Mouse (Mus musculus): ENCODE data around the gene Ttll7.
A peak's percentile ranks its signal among the peaks of the same experiment; 100 is the strongest.

Gene Ttll7

GRCm38 (mm10) chr3:146851966-146852891, at the start of gene Ttll7:
TSS of gene Ttll7 (plus strand) at chr3:146852367.
- peak; percentile 18 for DNase-seq (ENCODE audit: low spot score)

DNA sequence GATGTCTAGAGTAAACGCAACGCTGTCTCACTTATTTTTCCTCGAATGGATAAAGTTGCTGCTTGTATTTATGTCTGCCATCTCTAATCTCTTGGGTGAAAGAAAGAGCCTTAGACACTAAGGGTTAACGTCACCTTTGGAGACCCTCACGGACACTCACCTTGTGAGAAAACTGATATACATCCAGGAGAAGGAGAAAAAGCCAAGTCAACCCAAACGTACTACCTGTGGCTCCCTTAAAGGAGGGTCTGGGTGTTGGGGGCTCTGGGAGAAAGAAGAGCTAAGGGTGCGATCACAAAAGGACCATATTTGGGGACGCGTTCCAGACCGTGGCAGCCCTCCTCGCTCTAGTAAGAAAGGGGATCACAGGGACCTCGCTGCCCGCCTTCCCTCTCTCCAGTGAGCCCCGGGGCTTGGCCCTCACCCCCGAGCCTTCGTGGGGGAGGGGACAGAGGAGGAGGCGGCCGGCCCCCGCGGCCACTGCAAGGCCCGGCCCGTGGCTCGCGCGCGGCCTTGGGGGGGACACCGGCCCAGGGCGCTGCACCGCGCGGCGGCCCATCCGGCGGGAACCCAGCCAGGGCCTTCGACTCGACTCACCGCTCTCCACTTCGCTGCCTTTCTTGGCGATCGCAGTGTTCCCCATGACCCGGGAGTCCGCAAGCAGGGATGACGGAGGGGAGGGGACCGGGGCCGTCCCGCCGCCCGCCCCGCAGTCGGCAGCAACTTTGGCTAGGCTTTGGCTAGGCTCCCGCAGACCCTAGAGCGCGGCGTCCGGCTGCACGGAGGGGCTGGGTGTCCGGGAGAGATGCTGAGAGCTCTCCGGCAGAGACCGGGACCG, 39.9 kb upstream of the Ttll7 start:
- peak; percentile 13 for DNase-seq (ENCODE audit: low spot score)

DNA sequence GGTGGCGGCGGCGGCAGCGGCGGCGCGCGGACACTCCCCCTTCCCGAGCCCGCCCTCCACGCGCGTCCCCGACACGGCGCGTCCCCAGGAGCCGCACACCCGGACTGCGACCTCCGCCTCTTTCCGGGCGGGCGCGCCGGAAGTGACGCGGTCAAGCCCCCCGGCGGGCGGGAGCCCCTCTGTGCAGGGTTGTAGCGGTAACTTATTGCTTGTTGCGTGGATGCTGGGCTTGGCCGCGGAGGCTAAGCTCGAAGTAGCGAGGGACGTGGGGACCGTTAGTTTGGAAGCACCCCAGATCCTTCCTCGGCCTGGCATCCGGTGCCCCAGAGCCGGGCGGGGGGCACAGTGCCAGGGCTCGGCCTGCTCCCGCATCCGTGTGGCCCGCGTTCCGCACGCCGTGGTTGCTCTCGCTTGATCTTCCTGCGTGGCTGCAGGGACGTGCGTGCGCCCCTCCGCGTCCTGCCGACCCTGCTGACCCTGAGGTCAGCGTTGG, 39.2 kb upstream of the Ttll7 start, which contains the start of gene Prkacb:
Prkacb (minus strand) TSS at position 90 of the 493 bp plus-strand sequence.
- DNase-seq (ENCODE audit: low spot score) = peak; percentile 68

- no peak for DNase-seq (ENCODE audit: low spot score)
These were observed 38.5 kb upstream of the Ttll7 start for GRCm38 (mm10) chr3:146813624-146814023.

- DNase-seq (ENCODE audit: low spot score) = no peak
These were observed 31.4 kb upstream of the Ttll7 start for GRCm38 (mm10) chr3:146820718-146821117.

- no peak for DNase-seq (ENCODE audit: low spot score)
These were observed 9.4 kb upstream of the Ttll7 start for GRCm38 (mm10) chr3:146842766-146843165.

DNA sequence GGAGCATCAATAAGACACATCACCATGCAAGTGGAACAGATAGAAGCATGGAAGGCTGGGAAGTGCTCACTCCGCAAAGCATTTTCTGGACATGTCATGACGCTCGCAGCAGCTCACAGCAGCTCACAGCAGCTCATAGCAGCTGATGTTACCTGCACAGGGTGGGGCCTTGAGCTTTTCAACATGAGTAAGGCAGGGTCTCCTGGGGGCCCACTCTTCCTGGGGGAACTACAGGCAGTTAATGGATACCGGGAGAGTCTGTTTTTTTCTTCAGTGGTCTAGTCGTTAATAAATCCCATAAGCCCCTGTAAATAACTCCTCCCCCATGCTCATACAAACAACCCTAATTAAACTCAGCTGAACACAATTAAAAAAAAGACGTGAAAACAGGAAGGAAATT, 8.7 kb upstream of the Ttll7 start:
- DNase-seq (ENCODE audit: low spot score) = no peak

DNA sequence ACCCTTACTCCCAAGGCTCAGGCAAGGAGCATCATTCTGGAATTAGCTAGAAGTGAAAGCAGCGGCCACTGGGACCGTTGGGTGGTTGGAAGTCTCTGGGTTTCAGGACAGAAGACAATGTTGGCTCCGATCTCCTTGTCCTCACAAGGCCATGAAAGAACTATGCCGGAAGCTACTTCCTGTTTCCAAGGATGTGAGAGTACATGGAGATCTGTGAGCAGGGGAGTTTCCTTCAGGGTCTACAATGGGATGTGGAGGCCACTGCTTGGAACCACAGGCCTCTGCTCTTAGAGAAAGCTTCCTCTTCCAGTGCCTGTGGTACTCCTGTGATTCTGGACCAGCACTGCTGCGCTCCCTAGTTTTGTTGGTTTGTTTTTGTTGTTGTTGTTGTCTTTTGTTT, 5.9 kb upstream of the Ttll7 start:
- no peak for DNase-seq (ENCODE audit: low spot score)

GRCm38 (mm10) chr3:146848112-146848511, 4.1 kb upstream of the Ttll7 start:
- no peak for DNase-seq (ENCODE audit: low spot score)

- DNase-seq (ENCODE audit: low spot score) = no peak
These were observed 2.8 kb upstream of the Ttll7 start for GRCm38 (mm10) chr3:146849360-146849759.

- no peak for DNase-seq (ENCODE audit: low spot score)
These were observed 2.4 kb downstream of the Ttll7 start for GRCm38 (mm10) chr3:146854473-146855087.

GRCm38 (mm10) chr3:146857373-146857772, 5.2 kb downstream of the Ttll7 start:
- no peak for DNase-seq (ENCODE audit: low spot score)

GRCm38 (mm10) chr3:146860308-146860707, 8.1 kb downstream of the Ttll7 start:
- DNase-seq (ENCODE audit: low spot score) = no peak

DNA sequence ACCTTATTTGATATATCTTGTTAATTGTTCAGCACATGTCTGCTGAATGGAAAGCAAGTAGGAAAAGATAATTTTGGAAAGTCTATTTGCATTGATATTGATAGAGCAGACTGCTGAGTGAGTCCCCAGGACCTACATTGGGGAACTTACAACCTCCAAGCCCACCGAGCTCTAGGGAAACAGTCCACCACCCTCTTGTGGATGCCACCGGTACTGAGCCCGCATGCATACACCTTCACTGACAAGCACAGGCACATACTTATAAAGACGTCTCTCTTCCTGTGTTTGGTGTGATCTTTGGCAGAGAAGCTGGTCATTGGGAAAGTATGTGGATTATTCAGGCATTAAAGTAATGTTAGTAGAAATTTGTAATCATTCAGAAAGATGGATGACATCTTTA, 14.4 kb downstream of the Ttll7 start:
- DNase-seq (ENCODE audit: low spot score) = no peak

- no peak for DNase-seq (ENCODE audit: low spot score)
These were observed 19.8 kb downstream of the Ttll7 start for GRCm38 (mm10) chr3:146871954-146872353.

- no peak for DNase-seq (ENCODE audit: low spot score)
These were observed 23.8 kb downstream of the Ttll7 start for GRCm38 (mm10) chr3:146875929-146876328.

DNA sequence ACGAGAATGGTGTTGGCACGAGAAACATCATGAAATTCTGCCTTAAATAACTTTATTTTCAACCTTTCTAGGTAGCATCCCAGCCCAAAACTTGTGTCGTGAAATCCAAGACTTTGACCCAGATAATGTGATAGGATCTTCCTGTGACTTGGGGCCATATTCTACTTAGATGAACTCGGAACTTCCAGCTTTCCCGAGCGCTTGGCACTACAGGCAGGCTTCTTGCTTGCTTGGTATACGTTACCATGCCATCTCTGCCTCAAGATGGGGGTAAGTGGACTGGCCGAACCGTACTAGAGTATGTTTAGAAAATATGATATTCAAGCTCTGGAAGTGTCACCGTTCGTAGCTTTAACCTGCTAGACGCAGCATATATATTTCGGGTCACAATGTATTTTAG, 41.8 kb downstream of the Ttll7 start:
- DNase-seq (ENCODE audit: low spot score) = no peak

DNA sequence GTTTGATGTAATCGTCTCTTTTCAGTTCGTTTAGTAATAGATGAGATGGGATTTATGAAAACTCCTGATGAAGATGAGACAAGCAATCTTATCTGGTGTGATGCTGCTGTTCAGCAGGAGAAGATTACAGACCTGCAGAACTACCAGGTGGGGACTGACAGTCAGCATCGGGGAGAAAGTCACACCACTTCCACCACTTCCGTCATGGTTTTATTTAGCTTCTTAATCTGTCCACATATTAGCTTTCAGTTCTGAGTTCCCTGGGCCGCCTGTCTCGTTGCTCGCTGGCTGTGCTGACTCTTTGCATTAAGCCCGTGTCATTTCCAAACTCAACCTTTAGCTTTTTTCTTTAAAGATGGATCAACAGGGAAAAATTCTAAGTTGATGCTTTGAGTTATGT, 44.4 kb downstream of the Ttll7 start:
- DNase-seq (ENCODE audit: low spot score) = no peak

GRCm38 (mm10) chr3:146900094-146900493, 47.9 kb downstream of the Ttll7 start:
- DNase-seq (ENCODE audit: low spot score) = no peak

DNA sequence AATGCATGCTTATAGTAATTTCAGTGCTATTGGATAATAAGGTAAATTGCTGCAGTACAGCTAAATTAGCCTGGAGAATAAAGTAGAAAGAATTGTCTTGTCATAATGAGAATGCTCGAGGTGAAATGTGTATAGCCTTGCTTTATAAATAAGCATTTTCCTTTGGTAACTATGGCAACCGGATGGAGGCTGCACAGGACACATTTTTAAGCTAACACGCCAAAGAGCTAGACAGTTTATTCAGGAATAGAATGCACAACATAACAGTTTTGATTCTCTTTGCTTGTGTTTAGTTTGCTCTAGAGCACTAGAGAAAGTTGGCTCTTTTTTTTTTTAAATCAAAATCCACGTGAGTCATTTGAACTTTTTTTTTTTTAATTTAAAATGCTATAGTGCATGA, 49.6 kb downstream of the Ttll7 start:
- no peak for DNase-seq (ENCODE audit: low spot score)

GRCm38 (mm10) chr3:146905606-146906005, 53.4 kb downstream of the Ttll7 start:
- DNase-seq (ENCODE audit: low spot score) = no peak

- no peak for DNase-seq (ENCODE audit: low spot score)
These were observed 56.8 kb downstream of the Ttll7 start for GRCm38 (mm10) chr3:146908922-146909321.
